Mouse (Mus musculus) intestine, postnatal 0 days (tissue): ENCODE data around the gene Elmo1. TPM values are rescaled to one million over a fixed set of nuclear protein-coding genes. Genes with fewer than 3 reads are reported as not detected.

Source experiments
- ATAC-seq: fragments of 200-750 bp; cut with Nextera tagmentation; 2 replicates; pipeline ENCODE4 v1.8.0; 2017; ENCODE audit warnings: mild to moderate bottlenecking, moderate TSS enrichment, moderate library complexity
- H3K27ac ChIP-seq: fragments of 300-500 bp; sonication (generic); 2 replicates; pipeline ENCODE4 v1.5.1; 2014; ENCODE audit warnings: mild to moderate bottlenecking, low read depth, low read length, moderate library complexity
- H3K27me3 ChIP-seq: fragments of 300-500 bp; sonication (generic); replicated peaks from 2 replicates; pipeline ENCODE4 v1.6.1; 2014; ENCODE audit warnings: low read length, mixed read lengths; ENCODE audit not compliant: control insufficient read depth, insufficient read depth
- H3K36me3 ChIP-seq: fragments of 300-500 bp; sonication (generic); 2 replicates; pipeline ENCODE4 v1.6.1; 2014; ENCODE audit warnings: mild to moderate bottlenecking, moderate library complexity; ENCODE audit not compliant: control insufficient read depth, insufficient read depth
- H3K4me1 ChIP-seq: fragments of 300-500 bp; sonication (generic); replicated peaks from 2 replicates; pipeline ENCODE4 v1.6.1; 2014; ENCODE audit warnings: antibody characterized with exemption, low read length, mixed read lengths; ENCODE audit not compliant: control insufficient read depth, insufficient read depth
- H3K4me2 ChIP-seq: fragments of 300-500 bp; sonication (generic); replicated peaks from 2 replicates; pipeline ENCODE4 v1.6.1; 2014; ENCODE audit warnings: low read depth, mild to moderate bottlenecking, moderate library complexity
- H3K4me3 ChIP-seq: fragments of 300-500 bp; sonication (generic); 2 replicates; pipeline ENCODE4 v1.5.1; 2014; ENCODE audit warnings: low read depth, low read length
- H3K9ac ChIP-seq: fragments of 300-500 bp; sonication (generic); 2 replicates; pipeline ENCODE4 v1.6.1; 2014; ENCODE audit warnings: mild to moderate bottlenecking, low read depth, low read length
- H3K9me3 ChIP-seq: fragments of 300-500 bp; sonication (generic); 2 replicates; pipeline ENCODE4 v1.6.1; 2016; ENCODE audit warnings: mixed run types; ENCODE audit not compliant: control insufficient read depth
- CTCF ChIP-seq: sonication (generic); IDR thresholded peaks from 2 replicates; pipeline ENCODE4 v1.5.1; 2016; ENCODE audit warnings: low read depth, mild to moderate bottlenecking, control low read depth, antibody characterized with exemption, moderate library complexity
- WGBS: fragments of 180-500 bp; shearing (Covaris S2); extraction: QIAGEN DNeasy Blood & Tissue Kit; methylation state at CpG from one replicate; pipeline ENCODE4 v1.1.7; 2014; 5-methylcytosine and 5-hydroxymethylcytosine counted together
- polyA plus RNA-seq: library from polyadenylated mRNA; unstranded; fragments of >200 nt; fragmentation: Nextera tagmentation; extraction: Ambion mirVana; gene quantifications from 2 replicates; pipeline ENCODE4 v1.2.1, GENCODE M21; 2015

Elmo1 gene
- polyA plus RNA-seq, 1 experiment from 2014 or later, result 8.2 TPM

DNA sequence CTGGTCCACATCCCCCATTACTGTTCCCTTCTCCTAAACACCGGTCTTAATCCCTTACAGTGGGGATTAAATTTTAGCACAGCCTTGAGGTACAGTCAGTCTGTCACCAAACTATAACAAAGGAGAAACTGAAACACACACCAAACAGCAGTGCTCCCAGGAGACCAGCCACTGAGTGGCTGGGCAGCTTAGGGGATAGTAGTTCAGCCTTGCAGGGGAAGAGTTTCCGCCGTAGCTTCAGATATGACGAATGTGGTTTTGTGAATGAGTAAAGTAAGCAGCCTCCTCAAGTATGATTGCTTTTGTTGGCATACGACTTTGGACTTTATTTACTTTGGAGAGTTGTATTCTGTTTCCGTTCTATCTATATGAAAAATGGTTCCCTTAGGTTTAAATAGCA is 281.1 kb downstream of the Elmo1 start:
- ATAC-seq, result no peak
- no peaks in the 10 kb centered on the region for H3K4me1 ChIP-seq
- WGBS, result 62% methylated on average over 6 of the region's 6 CpGs
- H3K9ac ChIP-seq, result no peak overlapping the region
- H3K4me3 ChIP-seq, result no peak overlapping the region
- H3K27ac ChIP-seq, result no peak overlapping the region
- H3K4me2 ChIP-seq, result no peak overlapping the region
- H3K9me3 ChIP-seq, result no peaks in the 10 kb centered on the region
- 0 out of 2 replicates have a peak, but pooled peaks cover 5% of the 10 kb centered on the region for H3K36me3 ChIP-seq
- no peaks in the 10 kb centered on the region for H3K27me3 ChIP-seq
- no peak for TF ChIP-seq CTCF

GRCm38 (mm10) chr13:20372335-20372734 is 281.9 kb downstream of the Elmo1 start:
- ATAC-seq, result no peak
- H3K9me3 ChIP-seq, result no peaks in the 10 kb centered on the region
- no peak overlapping the region for H3K4me3 ChIP-seq
- H3K27me3 ChIP-seq, result no peaks in the 10 kb centered on the region
- no peaks in the 10 kb centered on the region for H3K4me1 ChIP-seq
- no peak overlapping the region for H3K9ac ChIP-seq
- 58% methylated on average over 4 of the region's 4 CpGs for WGBS
- H3K4me2 ChIP-seq, result no peak overlapping the region
- H3K36me3 ChIP-seq, result 0 out of 2 replicates have a peak, but pooled peaks cover 5% of the 10 kb centered on the region
- TF ChIP-seq CTCF, result no peak
- no peak overlapping the region for H3K27ac ChIP-seq

GRCm38 (mm10) chr13:20378869-20379268 is 288.5 kb downstream of the Elmo1 start:
- 82% methylated on average over 8 of the region's 8 CpGs for WGBS

GRCm38 (mm10) chr13:20383875-20384274 is 293.5 kb downstream of the Elmo1 start:
- ATAC-seq, result peak; percentile 71
- H3K36me3 ChIP-seq, result no peaks in the 10 kb centered on the region
- 67% methylated on average over 1 of the region's 1 CpGs for WGBS
- peak overlapping the region; percentile 8; the same call in 1 of the 2 replicates for H3K27ac ChIP-seq
- H3K9ac ChIP-seq, result no peak overlapping the region
- H3K9me3 ChIP-seq, result no peaks in the 10 kb centered on the region
- no peaks in the 10 kb centered on the region for H3K27me3 ChIP-seq
- H3K4me3 ChIP-seq, result no peak overlapping the region
- no peak; the same call in 1 of the 2 replicates for TF ChIP-seq CTCF
- 0 out of 2 replicates have a peak, but pooled peaks cover 2% of the 10 kb centered on the region for H3K4me1 ChIP-seq
- no peak overlapping the region for H3K4me2 ChIP-seq

More at GRCm38 (mm10) chr13:20378869-20379268, 288.5 kb downstream of the Elmo1 start:
- Histone ChIP-seq H3K4me3 (no peak overlapping the region), H3K27me3 (no peaks in the 10 kb centered on the region), H3K36me3 (0 out of 2 replicates have a peak, but pooled peaks cover 5% of the 10 kb centered on the region), H3K4me2 (no peak overlapping the region), H3K27ac (no peak overlapping the region), H3K9ac (no peak overlapping the region), H3K9me3 (no peaks in the 10 kb centered on the region), H3K4me1 (0 out of 2 replicates have a peak, but pooled peaks cover 2% of the 10 kb centered on the region)
- ATAC-seq, result no peak
- no peak for TF ChIP-seq CTCF

GRCm38 (mm10) chr13:20384846-20385245 is 294.4 kb downstream of the Elmo1 start:
- 0 out of 2 replicates have a peak, but pooled peaks cover 2% of the 10 kb centered on the region for H3K4me1 ChIP-seq
- no peak for ATAC-seq
- no peak overlapping the region for H3K9ac ChIP-seq
- H3K4me3 ChIP-seq, result no peak overlapping the region
- 83% methylated on average over 2 of the region's 2 CpGs for WGBS
- H3K9me3 ChIP-seq, result no peaks in the 10 kb centered on the region
- TF ChIP-seq CTCF, result no peak
- H3K4me2 ChIP-seq, result no peak overlapping the region
- H3K27ac ChIP-seq, result no peak overlapping the region
- H3K36me3 ChIP-seq, result no peaks in the 10 kb centered on the region
- H3K27me3 ChIP-seq, result no peaks in the 10 kb centered on the region

- 87% methylated on average over 2 of the region's 2 CpGs for WGBS
- no peaks in the 10 kb centered on the region for H3K36me3 ChIP-seq
- no peak for ATAC-seq
- H3K9me3 ChIP-seq, result no peaks in the 10 kb centered on the region
- TF ChIP-seq CTCF, result no peak
- H3K9ac ChIP-seq, result no peak overlapping the region
- 0 out of 2 replicates have a peak, but pooled peaks cover 2% of the 10 kb centered on the region for H3K4me1 ChIP-seq
- no peak overlapping the region for H3K4me3 ChIP-seq
- H3K27me3 ChIP-seq, result no peaks in the 10 kb centered on the region
- H3K4me2 ChIP-seq, result no peak overlapping the region
- H3K27ac ChIP-seq, result no peak overlapping the region
Observed at GRCm38 (mm10) chr13:20385423-20385822, 295.0 kb downstream of the Elmo1 start.
